Mouse (Mus musculus) stomach, embryonic 14.5 days (tissue): Measurements from ENCODE around the gene Caly. TPM values are rescaled to one million over a fixed set of nuclear protein-coding genes. Genes with fewer than 3 reads are reported as not detected.

Experiments used
- ATAC-seq: fragments of 200-750 bp; cut with Nextera tagmentation; 2 replicates; pipeline ENCODE4 v1.8.0; 2017; ENCODE audit warnings: low read depth, moderate TSS enrichment; ENCODE audit not compliant: insufficient number of reproducible peaks, insufficient read depth, low FRiP score
- H3K27ac ChIP-seq: fragments of 300-500 bp; sonication (generic); 2 replicates; pipeline ENCODE4 v1.5.1; 2014; ENCODE audit warnings: mild to moderate bottlenecking, low read length, moderate library complexity, mixed read lengths
- H3K27me3 ChIP-seq: fragments of 300-500 bp; sonication (generic); 2 replicates; pipeline ENCODE4 v1.6.1; 2014; ENCODE audit warnings: low read length, control low read depth, mixed read lengths; ENCODE audit not compliant: control insufficient read depth, insufficient read depth
- H3K36me3 ChIP-seq: fragments of 300-500 bp; sonication (generic); 2 replicates; pipeline ENCODE4 v1.6.1; 2014; ENCODE audit warnings: mild to moderate bottlenecking, control low read depth, low read length, moderate library complexity, mixed read lengths; ENCODE audit not compliant: control insufficient read depth, insufficient read depth
- H3K4me1 ChIP-seq: fragments of 300-500 bp; sonication (generic); 2 replicates; pipeline ENCODE4 v1.6.1; 2014; ENCODE audit warnings: low read length, control low read depth, mixed read lengths; ENCODE audit not compliant: control insufficient read depth, insufficient read depth
- H3K4me2 ChIP-seq: fragments of 300-500 bp; sonication (generic); replicated peaks from 2 replicates; pipeline ENCODE4 v1.6.1; 2014; ENCODE audit warnings: low read depth, low read length, control low read depth
- H3K4me3 ChIP-seq: fragments of 300-500 bp; sonication (generic); 2 replicates; pipeline ENCODE4 v1.5.1; 2014; ENCODE audit warnings: low read depth, low read length, control low read depth
- H3K9ac ChIP-seq: fragments of 300-500 bp; sonication (generic); replicated peaks from 2 replicates; pipeline ENCODE4 v1.6.1; 2014; ENCODE audit warnings: low read depth, mild to moderate bottlenecking, control low read depth, low read length, moderate library complexity, mixed read lengths
- H3K9me3 ChIP-seq: fragments of 300-500 bp; sonication (generic); 2 replicates; pipeline ENCODE4 v1.6.1; 2016; ENCODE audit warnings: low read depth, low read length, control low read depth; ENCODE audit not compliant: control insufficient read depth
- WGBS: fragments of 180-500 bp; shearing (Covaris S2); extraction: QIAGEN DNeasy Blood & Tissue Kit; methylation state at CpG from one replicate; pipeline ENCODE4 v1.1.7; 2014; 5-methylcytosine and 5-hydroxymethylcytosine counted together
- polyA plus RNA-seq: library from polyadenylated mRNA; unstranded; fragments of >200 nt; fragmentation: Nextera tagmentation; extraction: Ambion mirVana; gene quantifications from 2 replicates; pipeline ENCODE4 v1.2.1, GENCODE M21; 2014

The Caly gene
- polyA plus RNA-seq, 1 experiment from 2014 or later: 3.8 TPM

- no peaks in the 10 kb centered on the region for H3K27me3 ChIP-seq
- H3K4me2 ChIP-seq: no peak overlapping the region
- no peak overlapping the region for H3K4me3 ChIP-seq
- H3K27ac ChIP-seq: no peak overlapping the region
- H3K4me1 ChIP-seq: no peaks in the 10 kb centered on the region
- 94% methylated on average over 2 of the region's 2 CpGs for whole genome bisulfite sequencing
- H3K9me3 ChIP-seq: no peaks in the 10 kb centered on the region
- H3K9ac ChIP-seq: no peak overlapping the region
- no peaks in the 10 kb centered on the region for H3K36me3 ChIP-seq
- no peak for ATAC-seq
Observed at GRCm38 (mm10) chr7:140120484-140120883, 38.1 kb upstream of the Caly start.

DNA sequence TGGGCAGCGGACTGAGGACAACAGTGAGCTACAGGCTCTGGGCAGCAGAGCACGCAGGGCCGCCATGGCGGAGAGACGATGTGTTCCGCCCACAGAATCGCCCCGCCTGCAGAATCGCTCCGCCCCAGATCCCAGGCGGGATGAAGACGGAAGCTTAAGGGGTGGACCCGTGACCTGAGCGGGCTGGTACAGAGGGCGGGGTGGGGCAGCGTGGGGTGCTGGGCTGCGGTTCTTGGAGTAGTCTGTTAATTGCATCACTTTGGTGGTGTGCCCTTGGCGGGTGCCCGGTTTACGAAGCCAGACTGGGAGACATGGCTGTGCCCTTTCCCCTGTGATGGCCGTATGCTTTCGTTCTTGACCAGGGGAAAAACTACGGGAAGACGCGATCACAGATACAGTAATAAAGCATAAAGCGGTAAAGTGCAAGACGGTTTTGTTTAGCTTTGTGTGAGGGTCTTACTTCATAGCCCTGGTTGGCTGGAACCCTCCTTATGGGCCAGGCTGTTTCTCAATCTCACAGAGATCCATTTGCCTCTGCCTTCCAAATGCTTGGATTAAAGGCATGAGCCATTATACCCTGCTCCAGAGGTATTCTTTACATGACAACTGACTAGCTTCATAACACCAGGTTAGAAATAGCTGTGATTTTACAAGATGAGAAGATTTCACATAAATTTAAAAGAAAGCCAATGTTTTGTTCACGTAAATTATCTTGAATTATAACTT, 34.1 kb upstream of the Caly start, which contains the start of gene Echs1:
Echs1 (minus strand) TSS at position 148 of the 726 bp plus-strand sequence.
- H3K36me3 ChIP-seq: peaks cover 5% of the 10 kb centered on the region
- peak; percentile 93 for ATAC-seq
- peak within 1 kb of the TSS; percentile 78 for H3K4me3 ChIP-seq
- WGBS: 3% methylated on average over 28 of the region's 28 CpGs
- H3K9me3 ChIP-seq: no peaks in the 10 kb centered on the region
- H3K4me2 ChIP-seq: peak within 1 kb of the TSS; percentile 91
- H3K27ac ChIP-seq: peak within 1 kb of the TSS; percentile 78
- H3K27me3 ChIP-seq: no peaks in the 10 kb centered on the region
- H3K4me1 ChIP-seq: no peaks in the 10 kb centered on the region
- peak within 1 kb of the TSS; percentile 78 for H3K9ac ChIP-seq

DNA sequence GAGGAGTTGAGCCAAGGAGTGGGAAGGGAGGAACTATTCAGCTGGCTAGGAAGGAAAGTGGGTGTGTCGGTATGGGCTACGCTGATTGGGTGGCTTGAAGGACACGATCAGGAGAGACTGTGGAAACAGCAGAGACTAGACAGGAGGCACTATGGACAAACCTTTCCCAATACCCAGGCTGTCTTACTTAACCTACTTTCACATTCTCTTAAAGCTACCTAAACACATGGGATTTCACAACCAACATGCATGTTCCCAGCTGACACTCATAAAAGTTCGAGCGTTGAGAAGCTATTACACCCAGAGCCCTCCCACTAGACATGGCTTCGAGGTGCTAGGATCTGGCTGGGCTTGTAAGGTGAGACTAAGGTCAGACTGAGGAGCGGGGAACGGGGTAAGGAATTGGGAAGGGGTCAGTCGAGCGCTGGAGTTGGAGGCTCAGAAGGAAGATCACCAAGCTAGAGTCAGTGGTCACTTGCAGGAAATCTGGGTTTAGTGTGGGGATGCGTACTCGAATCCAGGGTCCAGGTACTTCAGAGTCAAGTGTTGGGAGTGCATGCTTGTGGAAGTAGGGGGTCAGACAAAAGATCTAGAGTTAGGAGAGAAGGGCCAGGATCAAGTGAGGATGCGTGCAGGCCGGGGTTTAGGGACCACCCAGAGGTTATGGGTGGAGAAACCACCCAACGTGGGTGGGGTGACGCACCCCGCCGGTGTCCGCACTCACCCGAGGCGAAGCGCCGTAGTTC, 33.4 kb upstream of the Caly start, which contains the start of gene Paox:
Paox (plus strand) TSS at position 217 of the 746 bp plus-strand sequence.
- 1% methylated on average over 23 of the region's 23 CpGs for WGBS
- Histone ChIP-seq H3K9ac (peak within 1 kb of the TSS; percentile 78), H3K4me2 (peak within 1 kb of the TSS; percentile 91), H3K27ac (peak within 1 kb of the TSS; percentile 78), H3K4me3 (peak within 1 kb of the TSS; percentile 78), H3K4me1 (no peaks in the 10 kb centered on the region), H3K27me3 (no peaks in the 10 kb centered on the region), H3K36me3 (peaks cover 10% of the 10 kb centered on the region), H3K9me3 (no peaks in the 10 kb centered on the region)
- peak; percentile 81 for ATAC-seq

- 69% methylated on average over 3 of the region's 3 CpGs for WGBS
- ATAC-seq: no peak
- H3K9me3 ChIP-seq: no peaks in the 10 kb centered on the region
Observed at GRCm38 (mm10) chr7:140111943-140112342, 29.6 kb upstream of the Caly start.

GRCm38 (mm10) chr7:140104009-140104408, 21.7 kb upstream of the Caly start:
- no peaks in the 10 kb centered on the region for H3K4me1 ChIP-seq
- H3K27me3 ChIP-seq: no peaks in the 10 kb centered on the region
- no peaks in the 10 kb centered on the region for H3K9me3 ChIP-seq
- H3K36me3 ChIP-seq: peaks cover 12% of the 10 kb centered on the region
- no peak overlapping the region for H3K27ac ChIP-seq
- no peak overlapping the region for H3K4me3 ChIP-seq
- 79% methylated on average over 4 of the region's 4 CpGs for WGBS
- ATAC-seq: no peak
- no peak overlapping the region for H3K9ac ChIP-seq
- no peak overlapping the region for H3K4me2 ChIP-seq

More at GRCm38 (mm10) chr7:140111943-140112342, 29.6 kb upstream of the Caly start:
- H3K4me1 ChIP-seq: no peaks in the 10 kb centered on the region
- peaks cover 24% of the 10 kb centered on the region for H3K36me3 ChIP-seq
- no peak overlapping the region for H3K27ac ChIP-seq
- no peak overlapping the region for H3K4me2 ChIP-seq
- no peaks in the 10 kb centered on the region for H3K27me3 ChIP-seq
- H3K9ac ChIP-seq: no peak overlapping the region
- H3K4me3 ChIP-seq: no peak overlapping the region

- peak; percentile 92 for ATAC-seq
- 1% methylated on average over 30 of the region's 30 CpGs for WGBS
- H3K9ac ChIP-seq: peak within 1 kb of the TSS; percentile 25; the same call in 1 of the 2 replicates
- no peaks in the 10 kb centered on the region for H3K27me3 ChIP-seq
- H3K36me3 ChIP-seq: peaks cover 11% of the 10 kb centered on the region; the same call in 1 of the 2 replicates
- H3K4me3 ChIP-seq: peak within 1 kb of the TSS; percentile 33
- H3K4me2 ChIP-seq: peak within 1 kb of the TSS; percentile 76
- H3K4me1 ChIP-seq: no peaks in the 10 kb centered on the region
- no peaks in the 10 kb centered on the region for H3K9me3 ChIP-seq
- no peak within 1 kb of the TSS for H3K27ac ChIP-seq
Observed at GRCm38 (mm10) chr7:140101993-140102860, 19.9 kb upstream of the Caly start, which contains the start of gene Fuom. Gene Fuom (minus strand): TSS chr7:140102441.

GRCm38 (mm10) chr7:140101498-140101897, 19.1 kb upstream of the Caly start:
- Histone ChIP-seq H3K9me3 (no peaks in the 10 kb centered on the region), H3K9ac (peak overlapping the region; percentile 25; the same call in 1 of the 2 replicates), H3K4me1 (no peaks in the 10 kb centered on the region), H3K36me3 (peaks cover 11% of the 10 kb centered on the region; the same call in 1 of the 2 replicates), H3K4me2 (peak overlapping the region; percentile 76), H3K27me3 (no peaks in the 10 kb centered on the region), H3K27ac (no peak overlapping the region), H3K4me3 (peak overlapping the region; percentile 33; the same call in 1 of the 2 replicates)
- ATAC-seq: no peak
- WGBS: 80% methylated on average over 10 of the region's 10 CpGs

- H3K4me3 ChIP-seq: no peak overlapping the region
- H3K4me1 ChIP-seq: peaks cover 5% of the 10 kb centered on the region; the same call in 1 of the 2 replicates
- no peak overlapping the region for H3K4me2 ChIP-seq
- H3K27me3 ChIP-seq: no peaks in the 10 kb centered on the region
- no peaks in the 10 kb centered on the region for H3K9me3 ChIP-seq
- ATAC-seq: no peak
- 88% methylated on average over 1 of the region's 1 CpGs for WGBS
- H3K36me3 ChIP-seq: no peaks in the 10 kb centered on the region
- no peak overlapping the region for H3K27ac ChIP-seq
- H3K9ac ChIP-seq: no peak overlapping the region
Observed at GRCm38 (mm10) chr7:140098466-140098865, 16.1 kb upstream of the Caly start.
